Mouse (Mus musculus) B cell, adult 2 months (primary cell): ENCODE data around the gene Mepe.

Experiments used
- DNase-seq, 2 experiments: peaks; one replicate each; pipeline ENCODE4 v3.0.0; 2022

Gene Mepe

DNA sequence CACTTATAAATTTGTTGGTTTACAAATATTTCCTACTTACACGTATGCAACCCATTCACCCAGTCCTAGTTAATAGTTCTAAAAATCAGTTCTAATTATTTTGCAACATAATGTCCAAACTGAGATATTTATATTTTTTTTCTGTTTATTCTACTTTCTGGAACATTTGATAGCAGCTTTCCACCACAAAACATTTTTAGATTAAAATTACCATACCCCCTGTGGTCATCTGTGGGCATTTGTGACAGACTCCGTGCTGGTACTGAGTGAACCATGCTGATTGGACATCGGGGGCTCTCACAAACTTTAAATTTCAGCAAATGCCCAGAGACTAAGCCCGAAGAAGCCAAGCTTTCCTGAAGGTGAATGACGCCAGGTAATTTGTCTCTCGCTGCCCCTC lies at the start of gene Mepe:
TSS of gene Mepe (plus strand) at position 301 of the 400 bp plus-strand sequence.
- no peak for DNase-seq

DNA sequence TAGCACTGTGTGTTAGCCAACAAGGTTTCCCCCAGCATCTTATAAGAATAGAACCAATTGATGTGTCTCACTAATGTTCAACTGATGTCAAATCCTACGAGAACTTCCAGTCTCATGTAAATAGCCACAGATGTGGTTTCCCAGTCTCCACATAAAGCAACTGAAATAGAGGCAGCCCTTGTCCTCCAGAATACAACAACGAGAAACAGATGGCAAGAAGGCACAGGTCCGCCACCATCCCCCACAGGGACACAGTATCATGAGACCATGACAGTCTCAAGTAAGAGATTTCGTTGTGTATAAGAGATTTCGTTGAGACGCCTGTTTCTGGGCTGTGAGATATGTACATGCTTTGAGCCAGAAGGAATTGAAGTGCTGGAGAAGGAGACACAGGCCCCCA lies 30.9 kb upstream of the Mepe start:
- no peak for DNase-seq

DNA sequence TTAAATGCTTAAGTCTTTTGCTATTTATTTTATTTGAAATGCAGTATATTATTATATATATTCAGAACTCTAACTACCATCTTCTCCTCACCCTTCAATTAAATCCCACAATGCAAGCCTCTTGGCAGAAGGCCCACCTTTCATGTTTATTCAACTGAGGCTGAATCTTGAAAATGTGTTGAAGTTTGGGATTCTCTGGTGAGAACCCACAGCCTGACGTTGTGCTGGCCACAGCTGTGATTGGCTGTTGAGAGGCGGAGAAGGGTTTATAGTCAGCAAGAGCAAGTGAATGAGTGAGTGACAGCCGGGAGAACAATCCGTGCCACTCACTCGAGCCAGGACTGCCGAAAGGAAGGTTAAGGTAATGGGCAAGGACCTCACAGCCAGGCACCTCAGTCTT lies 26.1 kb upstream of the Mepe start, which contains the start of gene Ibsp:
TSS of gene Ibsp (plus strand) at position 178 of the 400 bp plus-strand sequence.
- DNase-seq = no peak

DNA sequence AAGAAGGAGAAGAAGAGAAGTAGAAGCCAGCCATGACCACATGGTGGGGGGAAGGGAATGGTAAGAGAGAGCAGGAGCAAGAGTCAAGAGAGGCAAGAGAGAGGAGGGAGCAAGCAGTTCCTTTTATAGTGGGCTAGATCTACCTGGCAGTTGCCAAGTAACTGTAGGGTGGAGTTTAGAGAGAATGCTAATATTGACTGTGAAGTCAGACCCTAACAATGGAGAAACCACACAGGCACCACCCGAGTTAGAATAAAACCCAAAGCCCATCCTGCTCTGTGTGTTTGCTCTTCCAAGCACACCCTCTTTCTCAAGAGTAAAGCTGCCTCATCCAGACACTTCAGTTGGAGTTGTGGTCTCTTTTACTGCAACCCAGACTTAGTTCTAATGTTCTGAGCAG lies 11.1 kb upstream of the Mepe start:
- no peak for DNase-seq

DNA sequence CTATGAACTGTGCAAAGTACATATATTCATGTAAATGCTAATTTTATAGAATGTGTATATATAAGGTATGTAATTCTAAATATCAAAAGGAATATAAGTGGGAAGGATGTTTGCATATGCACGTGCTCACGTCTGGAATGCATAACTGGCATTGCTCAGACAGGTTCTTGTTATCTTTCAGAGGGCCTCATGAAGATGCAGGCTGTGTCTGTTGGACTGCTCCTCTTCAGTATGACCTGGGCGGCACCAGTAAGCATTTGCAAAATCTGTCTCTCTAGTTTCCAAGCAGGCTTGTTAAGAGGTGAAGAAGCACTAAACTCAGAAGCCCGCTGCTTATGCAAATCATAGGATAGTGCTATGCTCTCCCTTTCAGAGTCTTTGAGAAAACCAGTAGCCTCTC lies 1.8 kb downstream of the Mepe start:
- no peak for DNase-seq

DNA sequence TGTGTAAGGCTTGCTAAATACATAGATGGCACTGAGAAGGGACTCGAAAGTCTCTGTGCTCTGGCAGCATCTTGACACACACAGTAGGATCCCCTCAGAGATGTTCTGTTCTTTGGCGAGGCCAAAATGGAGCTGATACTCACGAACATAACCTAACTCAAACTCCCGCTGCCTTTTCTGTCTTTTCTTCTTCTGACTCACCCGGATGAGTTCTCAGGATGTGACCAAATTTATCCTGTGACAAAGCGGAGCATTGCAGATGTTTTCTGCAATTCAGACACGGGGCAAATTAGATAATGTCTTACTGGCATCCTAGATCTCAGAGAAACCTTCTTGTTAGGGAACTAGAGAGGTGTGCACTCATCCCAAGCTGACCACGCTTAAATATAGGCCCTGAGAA lies 2.3 kb downstream of the Mepe start:
- DNase-seq = no peak

DNA sequence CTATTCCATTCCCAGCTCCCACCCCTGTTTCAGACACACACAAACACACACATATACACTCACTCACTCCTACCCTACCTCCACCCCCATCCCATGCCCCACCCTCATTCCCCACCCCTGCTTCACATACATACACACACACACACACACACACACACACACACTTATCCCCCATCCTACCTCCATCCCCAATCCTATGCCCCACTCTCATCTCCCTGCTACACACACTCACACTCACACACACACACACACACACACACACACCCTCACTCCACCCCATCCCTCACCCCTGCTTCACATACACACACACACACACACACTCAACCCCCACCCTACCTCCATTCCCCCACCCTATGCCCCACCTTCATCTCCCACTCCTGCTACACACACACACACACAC lies 2.7 kb downstream of the Mepe start:
- no peak for DNase-seq

DNA sequence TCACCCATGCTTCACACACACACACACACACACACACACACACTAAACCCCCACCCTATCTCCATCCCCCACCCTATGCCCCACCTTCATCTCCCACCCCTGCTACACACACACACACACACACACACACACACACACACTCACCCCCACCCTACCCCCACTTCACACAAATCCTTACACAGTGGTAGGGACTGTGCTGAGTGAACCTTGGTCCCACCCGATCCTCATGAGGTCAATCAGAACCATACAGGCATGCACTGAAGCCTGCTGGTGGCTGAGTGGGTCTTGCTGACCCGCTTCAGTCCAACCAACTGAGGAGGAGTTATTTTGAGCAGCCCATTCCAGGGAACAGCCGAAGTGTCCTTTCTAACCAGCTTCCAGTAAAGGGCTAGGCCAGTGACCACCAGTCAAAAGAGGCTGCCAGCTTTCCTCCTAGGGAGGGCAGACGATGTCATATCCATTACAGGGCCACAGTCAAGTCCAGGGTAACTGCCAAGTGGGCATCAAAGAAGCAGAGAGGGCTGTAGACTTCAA lies 3.3 kb downstream of the Mepe start:
- no peak for DNase-seq

DNA sequence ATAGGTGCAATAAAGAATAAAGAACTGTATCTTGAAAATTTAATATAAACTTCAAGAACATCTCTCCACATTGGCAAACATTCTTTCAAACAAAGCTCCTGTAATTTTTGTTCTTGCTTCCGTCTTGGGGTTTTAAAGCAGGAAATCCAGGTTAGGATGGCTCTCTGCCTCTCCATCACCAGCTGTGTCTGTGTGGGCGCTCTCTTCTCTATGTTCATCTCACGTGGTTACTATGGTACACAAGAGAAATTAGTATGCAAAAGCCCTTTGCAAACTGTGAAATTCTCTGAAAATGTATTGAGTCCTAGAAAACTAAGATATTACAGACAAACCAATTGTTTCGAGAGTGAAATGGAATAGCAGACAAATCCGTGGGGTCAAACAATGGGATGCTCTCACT lies 4.3 kb downstream of the Mepe start:
- no peak for DNase-seq

DNA sequence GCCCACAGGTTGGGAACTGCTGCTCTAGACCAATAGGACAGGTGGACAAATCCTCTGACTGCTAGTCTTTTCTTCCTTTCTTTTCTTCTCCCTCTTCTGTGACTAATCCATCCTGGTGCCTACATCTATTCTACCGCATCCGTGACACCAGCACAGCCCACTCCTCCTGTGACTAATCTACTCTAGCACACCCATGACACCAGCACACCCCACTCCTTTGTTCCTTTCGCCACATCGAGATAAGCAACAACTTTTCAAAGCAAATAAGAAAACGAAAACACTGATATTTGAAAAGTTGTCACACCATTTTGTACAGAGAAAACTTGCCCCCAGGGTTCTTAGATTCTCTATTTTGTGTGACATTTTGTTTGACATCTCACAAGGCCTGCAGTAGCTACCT lies 5.0 kb downstream of the Mepe start:
- no peak for DNase-seq

DNA sequence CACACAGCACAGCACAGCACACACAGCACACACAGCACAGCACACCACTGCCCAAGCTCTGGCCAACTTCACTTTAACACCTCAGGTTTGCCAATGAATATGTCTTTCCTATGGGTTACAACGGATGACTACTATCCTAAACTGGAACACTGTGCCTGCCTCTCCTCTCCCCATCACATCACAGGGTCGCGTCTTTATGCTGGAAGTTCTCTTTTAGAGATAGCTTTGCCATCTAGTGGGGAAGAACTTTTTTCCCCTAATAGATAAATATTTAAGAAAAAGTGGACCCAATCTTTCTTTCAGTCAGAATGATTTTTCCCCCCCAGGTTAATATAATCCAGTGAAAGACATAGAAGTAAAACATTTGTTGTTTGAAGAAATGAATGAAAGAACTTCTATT lies 7.2 kb downstream of the Mepe start:
- no peak for DNase-seq

DNA sequence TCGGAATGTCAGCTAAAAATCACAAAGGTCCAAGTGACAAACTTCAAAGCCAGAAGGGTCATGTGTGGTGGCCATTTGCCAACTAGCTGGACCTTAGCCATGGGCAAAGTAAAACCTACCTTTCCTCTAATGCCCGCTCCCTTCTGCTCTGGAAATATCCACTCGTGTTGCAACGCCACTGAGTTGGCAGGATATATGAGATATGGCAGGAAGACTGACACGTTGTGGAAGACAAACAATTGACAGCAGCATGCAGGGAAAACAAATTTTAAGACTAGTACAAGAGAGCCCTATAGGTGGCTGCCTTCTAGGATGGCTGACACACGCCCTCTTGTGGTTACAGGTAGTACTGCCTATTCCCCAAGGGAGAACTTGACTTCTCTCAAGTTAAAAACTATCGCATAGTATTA lies 8.1 kb downstream of the Mepe start:
- peak; percentile 39 to 44 for DNase-seq

DNA sequence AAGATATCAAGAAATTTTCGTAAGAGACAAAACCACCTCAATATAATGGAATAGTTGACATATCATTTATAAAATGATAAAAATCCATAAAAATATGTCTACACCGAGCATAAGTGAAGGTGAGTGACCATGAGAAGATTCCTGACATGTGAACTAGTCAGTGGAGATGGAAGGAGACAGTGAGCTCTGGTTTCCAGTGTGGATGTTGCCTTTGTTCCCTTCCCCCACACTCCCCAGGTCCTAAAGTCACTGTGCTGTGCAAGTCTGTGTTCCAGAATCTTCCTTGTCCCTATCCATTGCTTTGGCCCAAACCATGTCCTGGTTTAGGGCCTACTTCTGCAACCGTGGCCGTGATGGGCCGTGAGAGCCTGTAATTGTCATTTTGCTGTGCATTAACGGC lies 8.5 kb downstream of the Mepe start:
- no peak for DNase-seq

DNA sequence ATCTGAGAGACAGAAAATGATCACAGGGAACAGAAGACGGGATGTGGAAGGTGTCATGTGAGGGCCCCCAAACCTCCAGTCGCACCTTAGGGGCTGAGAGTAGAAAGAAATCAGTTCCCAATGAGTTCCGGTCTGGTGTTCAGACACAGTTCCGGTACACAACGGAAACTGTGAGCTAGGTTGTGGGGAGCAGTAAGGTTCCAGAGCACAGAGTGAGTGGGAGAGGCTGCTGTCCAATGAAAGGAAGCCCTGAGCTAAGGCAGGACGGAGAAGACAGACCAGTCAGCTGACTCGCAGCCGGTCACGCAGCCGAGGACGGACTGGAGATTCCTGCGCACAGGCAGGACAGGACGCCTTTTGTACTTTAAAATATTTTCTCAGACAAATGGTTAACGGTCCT lies 9.4 kb downstream of the Mepe start:
- no peak for DNase-seq

DNA sequence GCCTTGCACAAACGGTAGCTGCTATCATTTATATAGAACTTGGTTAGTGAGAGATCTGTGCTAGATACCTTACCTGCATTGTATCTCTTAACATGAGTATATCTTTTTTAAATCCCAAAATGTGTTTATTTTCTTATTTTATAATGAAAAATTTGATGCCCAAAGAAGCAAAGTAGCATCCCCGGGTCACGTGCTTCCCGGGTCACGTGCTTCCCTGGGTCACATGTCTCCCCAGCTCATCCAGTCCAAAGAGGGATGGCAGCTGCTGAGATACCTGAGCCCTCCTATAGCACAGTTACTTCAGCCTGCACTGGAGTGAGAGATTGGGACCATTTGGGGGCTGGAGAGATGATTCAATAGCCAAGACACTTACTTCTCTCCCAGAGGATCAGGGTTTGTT lies 10.8 kb downstream of the Mepe start:
- DNase-seq = no peak

DNA sequence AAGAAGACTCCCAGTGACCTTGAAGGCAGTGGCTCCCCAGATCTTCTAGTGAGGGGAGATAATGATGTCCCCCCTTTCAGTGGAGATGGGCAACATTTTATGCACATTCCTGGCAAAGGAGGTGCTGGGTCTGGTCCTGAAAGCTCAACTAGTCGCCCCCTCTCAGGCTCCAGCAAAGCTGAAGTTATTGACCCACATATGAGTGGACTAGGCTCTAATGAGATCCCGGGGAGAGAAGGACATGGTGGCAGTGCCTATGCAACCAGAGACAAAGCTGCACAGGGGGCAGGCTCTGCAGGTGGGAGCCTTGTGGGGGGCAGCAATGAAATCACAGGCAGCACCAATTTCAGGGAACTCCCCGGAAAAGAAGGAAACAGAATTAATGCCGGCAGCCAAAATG lies 12.4 kb downstream of the Mepe start:
- no peak for DNase-seq

DNA sequence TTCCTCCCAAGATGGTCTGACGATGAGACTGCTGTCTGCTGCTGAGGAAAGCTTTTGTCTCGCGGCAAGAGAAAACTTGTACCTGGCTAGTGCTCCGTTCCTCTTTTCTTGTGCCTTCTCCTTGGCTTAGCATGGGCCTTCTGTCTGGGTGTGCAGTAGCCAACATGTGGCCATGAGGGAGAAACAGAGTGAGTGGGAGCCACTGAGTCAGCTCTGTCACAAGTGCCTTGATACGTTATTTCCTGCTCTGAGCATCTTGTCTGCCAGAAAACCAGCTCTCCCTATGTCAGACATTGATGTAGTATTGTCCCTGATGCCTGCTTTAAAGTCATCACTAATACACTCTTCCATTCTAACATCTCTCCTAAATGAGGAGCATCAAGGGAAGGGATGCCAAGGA lies 13.9 kb downstream of the Mepe start:
- DNase-seq = no peak

DNA sequence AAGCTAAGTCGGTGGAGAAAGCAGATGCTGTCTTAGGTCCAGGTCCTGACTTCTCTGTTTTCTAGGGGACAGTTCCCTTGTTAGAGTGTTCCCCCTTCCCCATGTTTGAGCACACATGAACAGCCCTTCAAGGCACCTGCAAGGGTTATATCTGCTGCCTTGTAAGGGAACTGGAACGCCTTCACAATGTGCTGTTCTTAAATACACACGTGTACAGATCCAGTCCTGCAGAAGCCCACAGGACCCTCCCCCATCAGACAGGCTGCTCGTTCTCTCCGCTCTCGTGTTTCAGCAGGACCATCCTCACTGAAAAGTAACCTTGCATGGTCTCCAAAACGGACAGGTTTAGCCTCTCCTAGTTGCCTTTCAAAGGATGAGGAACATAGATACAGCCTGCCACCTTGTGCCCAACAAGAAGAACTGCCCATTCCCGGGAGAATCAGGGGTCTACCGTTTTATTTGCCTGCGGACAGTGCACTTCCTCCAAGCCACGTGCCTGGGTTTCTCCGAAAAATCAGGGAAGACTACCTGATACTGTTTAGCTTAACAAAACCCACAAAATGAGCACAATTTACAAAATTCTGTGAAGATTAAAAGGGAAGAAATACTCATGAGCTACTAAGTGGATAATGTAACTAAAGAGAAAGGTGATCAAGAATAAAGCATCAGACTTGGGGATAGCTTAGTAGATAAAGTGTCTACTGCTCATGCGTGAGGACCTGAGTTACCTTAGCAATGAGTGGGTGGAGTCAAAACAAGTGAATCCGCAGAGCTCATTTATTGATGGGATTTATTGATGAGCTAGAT lies 14.8 kb downstream of the Mepe start:
- DNase-seq = peak; percentile 6 to 12

DNA sequence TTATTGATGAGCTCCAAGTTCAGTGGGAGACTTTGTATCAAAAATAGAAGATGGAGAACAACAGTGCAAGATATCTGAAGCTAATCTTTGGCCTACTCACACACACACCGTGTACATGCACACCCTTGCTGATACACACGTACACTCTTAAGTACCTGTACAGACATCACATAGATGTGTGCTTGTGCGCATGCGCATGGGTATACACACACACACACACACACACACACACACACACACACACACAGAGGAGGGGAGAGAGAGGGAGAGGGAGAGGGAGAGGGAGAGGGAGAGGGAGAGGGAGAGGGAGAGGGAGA lies 15.3 kb downstream of the Mepe start:
- DNase-seq = no peak

DNA sequence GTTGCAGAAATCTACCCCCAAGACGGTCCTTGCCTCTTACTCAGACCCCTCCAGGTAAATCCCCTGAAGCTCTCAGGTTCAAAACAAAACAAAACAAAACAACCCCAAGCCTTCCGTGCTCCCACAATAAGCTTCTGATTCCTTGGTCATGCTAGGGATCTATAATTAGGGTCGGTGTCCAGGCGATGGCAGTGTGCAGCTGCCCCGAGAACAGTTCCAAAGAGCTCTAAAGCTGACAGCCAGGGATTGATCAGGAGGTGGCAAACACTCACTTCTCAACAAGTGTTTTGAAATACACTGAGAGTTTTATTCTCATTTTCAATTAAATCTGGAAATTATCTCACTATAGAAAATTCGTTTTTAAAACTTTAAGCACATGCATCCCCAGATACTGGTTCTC lies 17.8 kb downstream of the Mepe start:
- no peak for DNase-seq

DNA sequence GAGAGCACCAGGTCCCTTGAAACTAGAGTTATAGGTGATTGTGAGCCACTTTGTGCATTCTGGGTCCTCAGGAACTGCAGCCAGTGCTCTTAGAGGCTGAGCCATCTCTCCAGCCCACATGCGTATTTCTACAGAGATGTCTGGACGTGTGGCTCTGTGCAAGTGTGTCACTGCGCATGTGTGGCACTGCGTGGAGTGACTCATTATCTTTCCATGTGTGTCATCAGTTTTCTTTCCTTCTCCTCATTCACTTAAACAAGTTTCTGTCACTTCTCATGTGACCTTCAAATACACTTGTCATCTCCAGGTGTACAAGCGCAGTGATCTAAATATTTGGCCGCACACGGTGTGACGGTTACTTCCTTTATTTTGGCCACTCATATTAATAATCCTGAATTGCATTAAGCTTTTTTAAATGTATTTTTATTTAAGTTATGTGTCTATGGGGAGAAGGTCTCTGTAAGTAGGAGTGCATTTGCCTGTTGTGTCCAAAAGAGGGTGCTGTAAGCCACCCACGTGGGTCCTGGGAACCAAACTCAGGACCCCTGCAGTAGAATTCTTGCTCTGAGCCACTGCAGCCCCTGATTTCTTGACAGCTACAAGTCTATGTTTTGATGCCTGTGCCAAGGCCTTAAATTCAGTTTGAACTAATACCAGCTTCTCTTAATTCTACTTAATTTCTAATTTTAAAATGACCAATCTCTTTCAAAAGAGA lies 19.6 kb downstream of the Mepe start:
- DNase-seq = peak; percentile 38 to 39

DNA sequence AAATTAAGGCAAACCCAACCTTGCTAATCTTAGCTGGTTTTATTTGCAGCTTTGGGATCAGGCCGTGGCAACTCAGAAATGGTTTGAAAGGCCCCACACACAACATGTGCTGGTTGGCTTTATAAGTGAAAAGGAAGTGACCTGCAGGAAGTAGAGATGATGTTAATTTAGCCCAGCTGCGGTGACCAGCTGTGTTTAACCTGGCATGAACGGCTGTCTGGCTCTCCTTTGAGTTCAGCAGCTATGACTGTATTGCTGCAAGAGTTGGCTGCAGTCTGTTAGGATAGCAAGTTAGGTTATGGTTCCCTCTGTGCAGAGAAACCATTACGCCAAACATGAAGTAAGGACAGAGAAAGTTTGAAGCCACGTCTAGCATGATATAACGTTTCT lies 20.1 kb downstream of the Mepe start:
- DNase-seq = no peak

DNA sequence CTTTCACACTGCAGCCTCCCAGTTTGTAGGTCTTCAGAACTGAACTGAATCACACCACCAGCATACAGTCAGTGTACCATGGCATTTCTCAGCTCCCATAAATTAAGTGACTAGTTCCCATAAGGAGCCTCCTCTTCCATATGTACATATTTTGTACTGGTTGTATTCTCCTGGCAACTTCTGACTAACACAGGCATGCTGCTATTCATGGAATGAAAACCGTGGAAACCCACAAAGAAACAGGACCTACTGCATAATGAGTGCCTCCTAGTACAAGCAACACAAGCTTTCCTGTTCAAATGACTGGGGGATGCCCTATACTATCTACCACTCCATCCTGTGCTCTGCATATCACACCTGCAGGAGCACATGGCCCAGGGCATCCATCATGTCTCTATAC lies 25.9 kb downstream of the Mepe start:
- no peak for DNase-seq

DNA sequence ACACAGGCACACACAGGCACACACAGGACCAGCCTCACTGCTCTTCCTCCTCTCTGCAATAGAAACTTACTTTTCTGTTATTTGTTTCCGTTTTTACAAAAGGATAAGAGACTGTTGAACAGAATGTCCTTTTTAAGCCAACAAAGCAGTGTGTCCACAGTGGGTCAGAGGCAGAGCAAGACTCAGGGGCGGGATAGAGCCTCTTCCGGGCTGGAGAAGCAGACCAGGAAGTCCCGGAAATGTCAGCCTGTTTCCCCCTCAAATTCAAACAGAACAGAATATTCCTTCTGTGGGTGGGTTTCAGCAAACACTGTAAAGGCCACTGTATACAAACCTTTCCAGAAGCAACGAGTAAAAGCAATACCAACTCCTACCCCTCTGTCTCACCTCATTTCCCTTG lies 26.7 kb downstream of the Mepe start:
- peak in 1 of 2 experiments; percentile 13 for DNase-seq

DNA sequence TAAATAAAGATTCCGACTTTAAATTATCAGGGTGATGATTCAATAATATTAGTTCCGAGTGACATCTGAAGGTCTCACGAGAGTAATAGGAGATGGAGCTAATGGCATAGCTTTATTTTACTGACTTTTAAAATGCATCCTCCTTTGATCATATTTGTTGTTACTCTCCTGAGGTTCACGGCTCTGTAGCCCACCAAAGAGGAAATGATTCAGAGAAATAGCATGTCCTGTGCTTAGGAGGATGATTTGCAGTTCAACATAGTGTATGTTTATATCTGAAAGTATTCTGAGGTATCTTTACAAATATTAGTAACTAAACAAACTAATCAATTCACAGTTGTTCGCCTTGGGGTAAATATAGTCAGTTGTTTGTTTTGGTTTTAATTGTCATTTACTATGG lies 32.4 kb downstream of the Mepe start:
- DNase-seq = no peak
